Mouse (Mus musculus) liver, postnatal 0 days (tissue): ENCODE data around the gene Slc6a9. TPM values are rescaled to one million over a fixed set of nuclear protein-coding genes. Genes with fewer than 3 reads are reported as not detected.

ENCODE experiments used
- ATAC-seq: fragments of 200-750 bp; cut with Nextera tagmentation; 2 replicates; pipeline ENCODE4 v1.8.0; 2017; ENCODE audit warnings: mild to moderate bottlenecking, moderate library complexity
- DNase-seq: peaks from one replicate; pipeline ENCODE4 v3.0.0-alpha.2; 2016
- H3K27ac ChIP-seq: fragments of 300-500 bp; sonication (generic); 2 replicates; pipeline ENCODE4 v1.5.1; 2014; ENCODE audit warnings: antibody characterized with exemption, moderate library complexity, mild to moderate bottlenecking, low read depth
- H3K27me3 ChIP-seq: fragments of 300-500 bp; sonication (generic); 2 replicates; pipeline ENCODE4 v1.6.1; 2014; ENCODE audit warnings: low read length, control low read depth, mixed read lengths; ENCODE audit not compliant: insufficient read depth
- H3K36me3 ChIP-seq: fragments of 300-500 bp; sonication (generic); replicated peaks from 2 replicates; pipeline ENCODE4 v1.6.1; 2014; ENCODE audit warnings: mild to moderate bottlenecking, control low read depth, low read length, moderate library complexity, mixed read lengths; ENCODE audit not compliant: insufficient read depth
- H3K4me1 ChIP-seq: fragments of 300-500 bp; sonication (generic); 2 replicates; pipeline ENCODE4 v1.6.1; 2014; ENCODE audit warnings: antibody characterized with exemption, mild to moderate bottlenecking, control low read depth; ENCODE audit not compliant: insufficient read depth
- H3K4me2 ChIP-seq: fragments of 300-500 bp; sonication (generic); 2 replicates; pipeline ENCODE4 v1.6.1; 2014; ENCODE audit warnings: low read depth, mild to moderate bottlenecking, low read length, moderate library complexity, mixed read lengths
- H3K4me3 ChIP-seq: fragments of 300-500 bp; sonication (generic); 2 replicates; pipeline ENCODE4 v1.5.1; 2014; ENCODE audit warnings: low read depth, low read length
- H3K9ac ChIP-seq: fragments of 300-500 bp; sonication (generic); replicated peaks from 2 replicates; pipeline ENCODE4 v1.6.1; 2014; ENCODE audit warnings: mild to moderate bottlenecking, moderate library complexity
- H3K9me3 ChIP-seq: fragments of 300-500 bp; sonication (generic); 2 replicates; pipeline ENCODE4 v1.6.1; 2016; ENCODE audit warnings: mild to moderate bottlenecking, control low read depth, low read length, mixed read lengths
- CTCF ChIP-seq: sonication (generic); IDR thresholded peaks from 2 replicates; pipeline ENCODE4 v1.5.1; 2016; ENCODE audit warnings: antibody characterized with exemption, low read depth
- EP300 ChIP-seq: IDR thresholded peaks from 2 replicates; pipeline ENCODE4 v1.6.1; 2016; ENCODE audit warnings: antibody characterized with exemption, low read depth, mild to moderate bottlenecking
- WGBS: fragments of 180-500 bp; shearing (Covaris S2); extraction: QIAGEN DNeasy Blood & Tissue Kit; methylation state at CpG from one replicate; pipeline ENCODE4 v1.1.7; 2014; ENCODE audit not compliant: insufficient replicate concordance; 5-methylcytosine and 5-hydroxymethylcytosine counted together
- polyA plus RNA-seq: library from polyadenylated mRNA; unstranded; fragments of >200 nt; fragmentation: Nextera tagmentation; extraction: Ambion mirVana; gene quantifications from 2 replicates; pipeline ENCODE4 v1.2.1, GENCODE M21; 2015

Gene Slc6a9
- polyA plus RNA-seq, 1 experiment from 2014 or later = 19.5 TPM

GRCm38 (mm10) chr4:117872471-117872886, 38.2 kb downstream of the Slc6a9 start, which contains the start of gene Ccdc24:
Gene Ccdc24, minus strand, starts transcription at chr4:117872557.
- Histone ChIP-seq H3K4me2 (peak within 1 kb of the TSS; percentile 50), H3K27me3 (peaks cover 7% of the 10 kb centered on the region; the same call in 1 of the 2 replicates), H3K9me3 (no peaks in the 10 kb centered on the region), H3K9ac (no peak within 1 kb of the TSS; the same call in 1 of the 2 replicates), H3K4me1 (peaks cover 6% of the 10 kb centered on the region), H3K27ac (no peak within 1 kb of the TSS), H3K4me3 (no peak within 1 kb of the TSS), H3K36me3 (peaks cover 9% of the 10 kb centered on the region; the same call in 1 of the 2 replicates)
- ATAC-seq (peak; percentile 49), DNase-seq (peak; percentile 60)
- TF ChIP-seq EP300 = no peak
- TF ChIP-seq CTCF = no peak
- 20% methylated on average over 14 of the region's 14 CpGs for WGBS

- no peak overlapping the region for H3K4me2 ChIP-seq
- H3K4me1 ChIP-seq = peaks cover 6% of the 10 kb centered on the region
- no peak overlapping the region for H3K9ac ChIP-seq
- no peak overlapping the region for H3K27ac ChIP-seq
- DNase-seq (no peak), ATAC-seq (no peak)
- no peaks in the 10 kb centered on the region for H3K36me3 ChIP-seq
- WGBS = 93% methylated on average over 9 of the region's 9 CpGs
- no peaks in the 10 kb centered on the region for H3K9me3 ChIP-seq
- no peak for TF ChIP-seq CTCF
- TF ChIP-seq EP300 = no peak
- no peak overlapping the region for H3K4me3 ChIP-seq
- H3K27me3 ChIP-seq = peaks cover 4% of the 10 kb centered on the region; the same call in 1 of the 2 replicates
These were observed 39.3 kb downstream of the Slc6a9 start for GRCm38 (mm10) chr4:117873615-117874014.

- ATAC-seq (no peak), DNase-seq (no peak)
- 72% methylated on average over 10 of the region's 10 CpGs for WGBS
- H3K4me2 ChIP-seq = no peak overlapping the region
- peaks cover under 1% of the 10 kb centered on the region; the same call in 1 of the 2 replicates for H3K4me1 ChIP-seq
- H3K27me3 ChIP-seq = peaks cover 17% of the 10 kb centered on the region
- TF ChIP-seq CTCF = no peak
- no peak for TF ChIP-seq EP300
- no peaks in the 10 kb centered on the region for H3K9me3 ChIP-seq
- H3K36me3 ChIP-seq = no peaks in the 10 kb centered on the region
- no peak overlapping the region for H3K9ac ChIP-seq
- H3K27ac ChIP-seq = no peak overlapping the region
- H3K4me3 ChIP-seq = no peak overlapping the region
These were observed 44.0 kb downstream of the Slc6a9 start for GRCm38 (mm10) chr4:117878301-117878700.

- no peak overlapping the region for H3K4me2 ChIP-seq
- no peak overlapping the region for H3K4me3 ChIP-seq
- no peak for ATAC-seq
- no peak for DNase-seq
- H3K9me3 ChIP-seq = no peaks in the 10 kb centered on the region
- TF ChIP-seq CTCF (no peak), EP300 (no peak)
- H3K27ac ChIP-seq = no peak overlapping the region
- 0 out of 2 replicates have a peak, but pooled peaks cover under 1% of the 10 kb centered on the region for H3K36me3 ChIP-seq
- H3K27me3 ChIP-seq = peaks cover 17% of the 10 kb centered on the region
- H3K9ac ChIP-seq = no peak overlapping the region
- WGBS = 58% methylated on average over 5 of the region's 5 CpGs
- peaks cover 4% of the 10 kb centered on the region; the same call in 1 of the 2 replicates for H3K4me1 ChIP-seq
These were observed 44.4 kb downstream of the Slc6a9 start for GRCm38 (mm10) chr4:117878703-117879102.

GRCm38 (mm10) chr4:117882701-117883691, 48.7 kb downstream of the Slc6a9 start, which contains the start of gene B4galt2:
Gene B4galt2, minus strand, starts transcription at chr4:117883487.
- Histone ChIP-seq H3K27ac (no peak within 1 kb of the TSS), H3K4me1 (peaks cover 14% of the 10 kb centered on the region), H3K4me2 (peak within 1 kb of the TSS; percentile 86), H3K9ac (peak within 1 kb of the TSS; percentile 63), H3K36me3 (peaks cover 22% of the 10 kb centered on the region), H3K27me3 (peaks cover 24% of the 10 kb centered on the region), H3K9me3 (no peaks in the 10 kb centered on the region), H3K4me3 (peak within 1 kb of the TSS; percentile 56)
- ATAC-seq (no peak), DNase-seq (no peak)
- 0 out of 2 replicates have a peak, but pooled peaks have one; percentile 10 for TF ChIP-seq CTCF
- TF ChIP-seq EP300 = no peak
- WGBS = 2% methylated on average over 39 of the region's 103 CpGs

- WGBS = 67% methylated on average over 1 of the region's 1 CpGs
- Histone ChIP-seq H3K4me2 (no peak overlapping the region), H3K4me1 (peaks cover 14% of the 10 kb centered on the region), H3K27ac (no peak overlapping the region), H3K36me3 (peaks cover 23% of the 10 kb centered on the region), H3K27me3 (peaks cover 24% of the 10 kb centered on the region), H3K9me3 (no peaks in the 10 kb centered on the region), H3K9ac (no peak overlapping the region), H3K4me3 (no peak overlapping the region)
- ATAC-seq (no peak), DNase-seq (no peak)
- TF ChIP-seq CTCF (no peak), EP300 (no peak)
These were observed 49.8 kb downstream of the Slc6a9 start for GRCm38 (mm10) chr4:117884146-117884545.
